ENCODE assay signal across 25 mouse cellular contexts in genomic region chr5:128707271-128707670, GRCm38 (mm10). TPM values are rescaled to one million over a fixed set of nuclear protein-coding genes. Genes with fewer than 3 reads are reported as not detected.
DNase-seq lines count a peak whose midpoint lies in the region; ATAC-seq and TF ChIP-seq lines count a peak whose summit lies in the region.
"Had no signal": no experiment of that assay in that cellular context is flagged by ENCODE, and none has a peak within 500 bp of the region (broad histone marks: within the 10 kb centered on the region; RNA-seq: fewer than 3 reads in every experiment).

No protein-coding gene starts in this region.

- no peaks in the 10 kb centered on the region for H3K9me3 ChIP-seq in E14TG2a.4 (ENCODE audit: low read length)
- H3K9me3 ChIP-seq: embryonic facial prominence, embryonic 10.5 days; forebrain, embryonic 12.5 days had no signal

- no peak for ATAC-seq in erythroblast, adult 5-6 weeks (replicated peaks; ENCODE audit: low FRiP score, poor library complexity, severe bottlenecking)
- ATAC-seq: forebrain, embryonic 14.5 days; forebrain, embryonic 16.5 days had no signal

- no peak for TF ChIP-seq POLR2A in cerebellum, adult 2 months (IDR thresholded peaks at IDR 0.05; ENCODE audit: borderline replicate concordance, insufficient read depth, low read length)

- H3K36me3 ChIP-seq in E14TG2a.4 (ENCODE audit: insufficient read depth, low read length), result no peaks in the 10 kb centered on the region
- H3K36me3 ChIP-seq: embryonic facial prominence, embryonic 10.5 days; embryonic facial prominence, embryonic 12.5 days; forebrain, embryonic 10.5 days; forebrain, embryonic 12.5 days had no signal

- WGBS in cerebellum, adult 2 months, result 92% methylated on average over 11 of the region's 11 CpGs

- H3K4me1 ChIP-seq in E14TG2a.4 (replicated peaks; ENCODE audit: low read depth, low read length), result peaks cover 40% of the 10 kb centered on the region
- no peaks in the 10 kb centered on the region for H3K4me1 ChIP-seq in cerebellum, adult 2 months (ENCODE audit: control insufficient read depth, insufficient read depth, low read length)

- 0 out of 2 replicates have a peak overlapping the region, but pooled peaks have one; percentile 23 for H3K4me3 ChIP-seq in E14TG2a.4 (replicated peaks; ENCODE audit: low read length)
- H3K4me3 ChIP-seq in cerebellum, adult 2 months (replicated peaks; ENCODE audit: insufficient read depth, low read depth, low read length), result no peak overlapping the region
- H3K4me3 ChIP-seq: embryonic facial prominence, embryonic 10.5 days; embryonic facial prominence, embryonic 12.5 days; erythroblast, embryonic 14.5 days; forebrain, embryonic 10.5 days; forebrain, embryonic 12.5 days had no signal

- TF ChIP-seq CTCF in E14TG2a.4 (conservative IDR thresholded peaks at IDR 0.05; ENCODE audit: low read length), result no peak
- TF ChIP-seq CTCF in cerebellum, adult 2 months (IDR thresholded peaks at IDR 0.05; ENCODE audit: borderline replicate concordance, insufficient read depth, low read depth, low read length), result no peak

- peaks cover 11% of the 10 kb centered on the region for H3K27me3 ChIP-seq in E14TG2a.4 (ENCODE audit: insufficient read depth, low read length)
- no peaks in the 10 kb centered on the region for H3K27me3 ChIP-seq in cerebellum, adult 2 months (ENCODE audit: control insufficient read depth, insufficient read depth, low read length)
- H3K27me3 ChIP-seq: embryonic facial prominence, embryonic 12.5 days; forebrain, embryonic 12.5 days had no signal

- DNase-seq in heart, adult 11 months, result peak; percentile 52
- no peak for DNase-seq in heart, adult 18-20 months
- peak; percentile 88 for DNase-seq in R1 (ENCODE audit: low read depth, low spot score)
- peak; percentile 39 for DNase-seq in testis, postnatal 14 days (ENCODE audit: low spot score)
- DNase-seq in cerebellum, adult 2 months, result no peak
- DNase-seq: adrenal gland, adult 2 months; adrenal gland, postnatal 10 days; adrenal gland, postnatal 25 days; cerebellum, adult 11 months; cerebellum, adult 18-20 months; cerebellum, adult 9-10 months; cerebellum, postnatal 10 days; cerebellum, postnatal 25 days had no signal

- no peak overlapping the region for H3K27ac ChIP-seq in cerebellum, adult 2 months (ENCODE audit: insufficient read depth, low read length)
- H3K27ac ChIP-seq: embryonic facial prominence, embryonic 10.5 days; embryonic facial prominence, embryonic 12.5 days; forebrain, embryonic 10.5 days; forebrain, embryonic 12.5 days had no signal

RNA-seq across cellular contexts. Expression of gene Piwil1, which starts 4.9 kb away (rescaled TPM):
- not detected for total RNA-seq in heart, adult 18-20 months (2021)
- polyA plus RNA-seq in cerebellum, adult 2 months (2012; rRNA removed), result 0.08 and 0.15 TPM in 2 replicates
- not detected in 2 replicates for total RNA-seq in erythroblast, adult 5-6 weeks (2015; ENCODE audit: low replicate concordance)
- total RNA-seq in erythroblast, adult 5-6 weeks (2017; ENCODE audit: low replicate concordance), result not detected in 2 replicates
- total RNA-seq: adrenal gland, adult 2 months; adrenal gland, postnatal 10 days; adrenal gland, postnatal 25 days; adrenal gland, postnatal 4 days; MEL had no signal
- polyA plus RNA-seq: C2C12; embryonic facial prominence, embryonic 10.5 days; erythroblast, embryonic 14.5 days; forebrain, embryonic 10.5 days; forebrain, embryonic 12.5 days; forebrain, embryonic 14.5 days had no signal

Comparison
In these comparisons a context has a peak if more than half of its experiments do, and no peak if none do; other contexts are left out.
1. DNase-seq: peak in heart, adult 11 months (single experiment), R1 (single experiment) and testis, postnatal 14 days (single experiment); none in heart, adult 18-20 months (0 of 2) and cerebellum, adult 2 months (0 of 2).